Mouse (Mus musculus): ENCODE measurements around the gene Srgap1.
"Not testable (repeated sequence)": the region's sequence is repeated elsewhere in the genome, so short reads cannot be mapped to it uniquely, and the experiment has no call there.

Srgap1 gene

GRCm38 (mm10) chr10:121829800-121830303 is 217.3 kb downstream of the Srgap1 start:
- no peak for DNase-seq (ENCODE audit: low read depth, low spot score)

DNA sequence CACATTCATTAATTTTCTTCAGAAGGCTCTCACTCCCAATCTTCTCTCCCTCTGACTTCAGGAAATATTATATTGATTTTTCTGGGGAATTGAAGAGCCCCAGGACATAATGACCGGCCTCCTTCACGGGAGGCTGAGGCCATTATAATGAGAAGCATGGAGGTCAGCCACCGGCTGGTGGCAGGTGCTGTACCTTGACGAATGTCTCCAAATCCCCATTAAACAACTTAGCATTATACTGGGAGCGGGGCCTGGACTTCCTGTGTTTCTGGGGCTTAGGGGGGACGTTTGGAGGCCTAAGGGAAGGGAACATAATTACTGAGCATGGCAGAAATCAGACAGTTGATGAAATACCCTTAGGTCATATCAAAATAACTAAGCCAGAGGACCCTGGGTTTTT is 218.1 kb downstream of the Srgap1 start:
- DNase-seq (ENCODE audit: low read depth, low spot score), result no peak

- no peak for DNase-seq (ENCODE audit: low read depth, low spot score)
Observed at GRCm38 (mm10) chr10:121822674-121823073, 224.4 kb downstream of the Srgap1 start.

GRCm38 (mm10) chr10:121820846-121821245 is 226.3 kb downstream of the Srgap1 start:
- DNase-seq (ENCODE audit: low read depth, low spot score), result no peak

GRCm38 (mm10) chr10:121817983-121818382 is 229.1 kb downstream of the Srgap1 start:
- no peak for DNase-seq (ENCODE audit: low read depth, low spot score)

DNA sequence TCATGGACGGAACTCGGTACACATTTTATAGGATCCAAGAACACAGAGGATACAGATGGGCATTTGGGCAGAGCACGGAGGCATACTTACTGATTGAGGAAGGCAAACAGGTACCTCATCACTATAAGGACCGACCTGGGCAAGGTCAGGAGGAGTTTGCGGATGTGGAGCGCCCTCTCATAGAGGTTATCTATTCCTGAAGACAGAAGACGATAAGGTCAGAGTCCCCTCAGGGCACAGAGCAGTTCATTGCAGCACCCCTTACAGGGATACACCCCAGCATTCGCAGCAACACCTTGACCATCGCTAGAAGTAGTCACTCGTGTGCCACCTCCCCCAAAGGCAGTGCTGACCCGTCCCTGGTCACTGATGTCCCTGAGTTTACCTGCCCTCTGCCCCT is 239.3 kb downstream of the Srgap1 start:
- no peak for DNase-seq (ENCODE audit: low read depth, low spot score)

- no peak for DNase-seq (ENCODE audit: low read depth, low spot score)
Observed at GRCm38 (mm10) chr10:121806806-121807205, 240.3 kb downstream of the Srgap1 start.

DNA sequence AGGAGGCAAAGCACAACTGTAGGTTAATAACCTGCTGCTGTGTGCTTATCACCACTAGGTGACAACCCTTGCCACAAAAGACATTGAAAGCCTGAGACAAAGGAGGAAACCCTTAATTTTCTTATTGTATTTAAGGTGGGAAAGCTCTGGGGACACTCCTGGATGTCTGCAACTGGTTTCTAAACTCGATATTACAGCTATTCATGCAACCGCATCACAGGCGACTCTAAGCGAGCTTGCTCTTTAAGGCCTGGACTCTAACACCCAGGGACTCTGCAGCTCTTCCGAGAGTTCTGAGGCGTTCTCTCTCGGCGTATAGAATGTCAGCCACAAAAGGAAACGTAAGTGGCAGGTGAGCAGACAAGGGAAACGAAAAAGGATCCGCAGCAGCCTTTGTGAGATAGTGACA is 241.2 kb downstream of the Srgap1 start:
- DNase-seq (ENCODE audit: low read depth, low spot score), result no peak

DNA sequence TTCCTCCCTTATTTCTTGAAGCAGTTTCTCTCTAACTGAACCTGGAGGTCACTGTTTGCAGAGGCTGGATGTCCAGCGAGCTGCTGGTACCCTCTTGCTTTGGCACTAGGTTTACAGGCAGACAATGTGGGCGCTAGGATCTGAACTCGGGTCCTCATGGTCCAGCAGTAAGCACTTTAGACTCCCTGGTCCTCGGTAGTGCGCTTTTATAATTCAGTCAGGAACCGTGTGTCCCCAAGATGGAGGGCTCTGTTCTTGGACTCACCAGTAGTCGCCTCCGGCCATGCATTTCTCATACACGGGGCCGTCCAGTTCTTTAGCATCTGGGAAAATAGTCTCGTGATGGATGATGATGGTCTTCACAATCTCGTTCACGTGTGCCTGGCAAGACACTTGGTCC is 242.6 kb downstream of the Srgap1 start:
- DNase-seq (ENCODE audit: low read depth, low spot score), result no peak

DNA sequence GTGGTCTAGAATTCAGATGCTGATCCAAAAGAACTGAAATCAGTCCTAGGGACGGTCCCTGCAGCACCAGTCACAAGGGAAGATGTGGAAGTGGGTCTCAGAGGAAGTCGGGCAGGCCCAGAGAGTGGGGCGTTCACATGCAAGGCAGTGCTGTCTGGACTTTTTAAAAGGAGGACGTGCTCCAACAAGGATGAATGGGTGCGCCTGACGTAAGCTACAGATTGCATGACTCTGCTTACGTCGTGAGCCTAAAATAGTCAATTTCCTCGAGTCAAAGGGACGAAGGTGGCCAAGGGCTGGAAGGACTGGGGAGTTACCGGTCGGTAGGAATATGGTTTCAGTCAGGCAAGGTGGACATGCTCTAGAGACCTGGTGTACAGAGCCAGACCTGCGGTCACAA is 247.1 kb downstream of the Srgap1 start:
- no peak for DNase-seq (ENCODE audit: low read depth, low spot score)

- DNase-seq (ENCODE audit: low read depth, low spot score), result no peak
Observed at GRCm38 (mm10) chr10:121796027-121796802, 250.9 kb downstream of the Srgap1 start.

GRCm38 (mm10) chr10:121794486-121794885 is 252.6 kb downstream of the Srgap1 start:
- DNase-seq (ENCODE audit: low read depth, low spot score), result no peak

GRCm38 (mm10) chr10:121792661-121793060 is 254.5 kb downstream of the Srgap1 start:
- DNase-seq (ENCODE audit: low read depth, low spot score), result no peak

DNA sequence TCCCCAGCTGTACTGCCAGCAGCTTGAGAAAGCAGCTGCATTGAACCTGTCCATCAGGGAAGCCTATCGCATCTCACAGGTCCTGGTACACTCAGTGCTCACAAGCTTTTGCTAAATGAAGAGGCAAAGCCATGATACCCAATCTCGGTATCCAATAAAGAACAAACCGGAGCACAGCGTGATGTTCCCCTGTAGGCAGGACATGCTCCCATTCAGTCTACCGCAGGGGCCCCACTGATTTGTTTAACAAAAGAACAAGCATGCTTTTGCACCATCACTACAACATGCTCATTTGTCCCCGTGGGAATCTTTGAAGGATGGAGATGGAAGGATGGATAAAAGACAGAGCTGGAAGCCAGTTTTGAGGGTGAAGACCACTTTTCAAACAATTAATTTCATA is 257.0 kb downstream of the Srgap1 start:
- DNase-seq (ENCODE audit: low read depth, low spot score), result no peak

DNA sequence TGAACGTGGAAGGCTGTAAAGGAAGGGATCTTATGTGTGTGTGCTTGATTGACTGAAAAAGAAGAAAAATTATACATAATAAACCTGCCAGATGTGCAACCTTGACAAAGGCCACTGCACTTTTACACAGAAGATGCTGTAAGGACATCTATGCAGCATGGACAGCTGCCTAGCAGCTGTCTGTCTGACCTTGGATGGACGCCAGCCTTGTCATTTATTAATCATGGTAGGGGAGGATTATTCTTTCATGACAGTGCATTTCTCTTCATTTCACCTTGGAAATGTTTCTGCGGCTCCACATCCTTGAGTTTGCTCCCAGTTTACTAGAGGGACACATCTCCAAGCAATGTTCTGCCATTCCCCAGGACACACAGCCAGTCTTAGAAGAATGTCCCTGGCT is 258.6 kb downstream of the Srgap1 start:
- no peak for DNase-seq (ENCODE audit: low read depth, low spot score)

DNA sequence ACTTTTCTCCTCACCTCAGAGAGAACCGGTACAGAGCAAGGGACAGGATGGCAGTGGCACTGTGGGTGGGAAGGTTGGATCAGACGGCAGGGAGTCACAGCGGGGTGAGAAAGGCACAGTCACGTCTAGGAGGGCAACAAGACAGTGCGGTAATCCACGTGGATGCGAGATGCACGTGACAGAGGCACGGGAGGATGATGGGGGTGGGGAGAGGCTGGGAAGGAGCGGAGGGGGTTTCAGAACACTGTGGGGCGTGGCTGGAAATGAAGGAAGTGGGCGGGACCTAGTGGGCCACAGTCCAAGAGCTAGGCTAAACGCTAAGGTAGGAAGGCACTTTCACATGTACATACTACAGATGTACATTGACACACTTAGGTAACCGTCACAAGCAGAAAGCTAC is 266.0 kb downstream of the Srgap1 start:
- no peak for DNase-seq (ENCODE audit: low read depth, low spot score)

GRCm38 (mm10) chr10:121775990-121776389 is 271.1 kb downstream of the Srgap1 start:
- DNase-seq (ENCODE audit: low read depth, low spot score), result no peak

GRCm38 (mm10) chr10:121773813-121774212 is 273.3 kb downstream of the Srgap1 start:
- no peak for DNase-seq (ENCODE audit: low read depth, low spot score)

DNA sequence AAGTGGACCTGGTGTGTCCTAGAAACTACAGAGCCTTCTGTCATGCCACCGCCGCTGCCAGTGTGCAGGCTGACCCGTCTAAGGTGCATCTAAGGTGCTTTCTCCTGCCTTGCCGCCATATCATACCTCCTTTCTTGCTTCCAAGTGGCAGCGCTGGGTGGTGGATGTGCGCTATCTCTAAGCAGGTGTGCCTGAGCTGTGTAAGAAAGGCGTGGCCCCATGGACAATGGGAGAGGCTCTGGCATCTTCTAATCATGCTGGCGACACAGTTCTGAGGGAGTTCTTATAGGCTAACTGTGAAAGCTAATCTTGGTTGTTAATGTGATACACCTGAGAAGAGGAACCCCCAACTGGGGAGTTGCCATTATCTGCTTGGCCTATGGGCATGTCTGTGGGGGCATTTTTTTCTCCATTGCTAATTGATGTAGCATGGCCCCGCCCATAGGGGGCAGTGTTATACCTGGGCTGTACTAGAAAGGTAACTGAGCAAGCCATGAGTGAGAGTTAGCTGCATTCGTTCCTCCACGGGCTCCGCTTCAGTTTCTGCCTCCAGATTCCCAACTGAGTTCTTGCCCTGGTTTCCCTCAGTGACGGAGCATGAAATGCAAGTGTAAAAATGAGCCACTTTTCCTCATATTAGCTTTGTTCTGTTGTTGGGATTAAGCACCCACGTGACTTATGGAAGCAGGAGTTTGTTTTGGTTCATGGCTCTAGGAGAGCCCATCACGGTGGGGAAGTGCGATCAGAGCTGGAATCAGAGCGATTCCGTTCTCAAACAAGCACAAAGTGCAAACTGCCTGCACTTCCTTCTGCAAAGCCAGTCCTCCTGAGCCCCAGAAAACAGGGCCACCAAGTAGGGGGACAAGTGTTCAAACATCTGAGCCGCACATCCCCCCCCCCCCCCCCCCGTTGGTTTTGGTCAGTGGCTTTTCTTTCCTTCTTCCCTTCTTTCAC is 276.2 kb downstream of the Srgap1 start:
- no peak for DNase-seq (ENCODE audit: low read depth, low spot score)

DNA sequence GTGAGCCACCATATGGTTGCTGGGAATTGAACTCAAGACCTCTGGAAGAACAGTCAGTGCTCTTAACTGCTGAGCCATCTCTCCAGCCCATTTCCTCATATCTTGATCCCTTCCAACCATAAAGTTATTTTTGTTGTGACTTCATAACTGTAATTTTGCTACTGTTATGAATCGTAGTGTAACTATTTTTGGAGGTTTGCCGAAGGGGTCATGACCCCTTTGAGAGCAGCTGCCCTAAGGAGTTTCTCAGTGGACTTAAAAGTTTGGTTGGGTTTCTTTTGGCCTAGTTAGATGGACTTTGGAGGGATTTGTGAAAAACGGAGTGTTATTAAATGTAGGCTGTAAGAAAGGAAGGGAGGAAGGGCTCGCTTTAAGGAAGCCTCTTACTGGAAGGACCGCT is 277.4 kb downstream of the Srgap1 start:
- no peak for DNase-seq (ENCODE audit: low read depth, low spot score)

GRCm38 (mm10) chr10:121767295-121767694 is 279.8 kb downstream of the Srgap1 start:
- DNase-seq (ENCODE audit: low read depth, low spot score), result not testable (repeated sequence)

Data from retina, postnatal 7 days (tissue).